Mouse (Mus musculus): Measurements from ENCODE around the gene Myo1d.
A peak's percentile ranks its signal among the peaks of the same experiment; 100 is the strongest.

DNA sequence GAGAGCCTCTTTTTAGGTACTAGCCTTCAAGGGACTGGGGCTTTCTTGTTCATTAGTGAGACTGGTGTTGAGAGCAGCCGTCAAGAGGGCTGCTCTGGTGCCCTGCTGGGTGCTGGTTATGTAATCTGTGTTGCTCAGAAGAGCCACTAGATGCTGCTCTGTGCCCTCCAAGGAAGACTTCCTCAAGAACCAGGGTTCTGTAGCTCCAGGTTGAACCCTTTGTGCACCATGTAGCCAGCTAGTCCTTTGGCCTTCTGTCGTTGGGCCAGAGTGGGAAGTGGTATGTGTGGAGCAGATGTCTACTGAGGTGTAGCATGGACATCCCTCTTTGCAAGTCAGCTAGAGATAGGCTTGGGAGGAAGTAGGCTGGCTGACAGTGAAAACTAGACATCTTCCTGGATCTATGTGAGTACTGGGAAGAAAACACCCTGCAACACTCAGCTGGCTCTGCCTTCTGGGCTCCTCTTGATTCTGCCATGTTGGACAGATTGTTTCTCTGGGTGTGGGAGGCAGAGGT, 305.6 kb downstream of the Myo1d start:
- TF ChIP-seq MYOD1 (IDR thresholded peaks at IDR 0.05; ENCODE audit: control insufficient read depth, insufficient read length, low read depth) = no peak
- TF ChIP-seq CTCF (IDR thresholded peaks at IDR 0.05; ENCODE audit: control insufficient read depth, insufficient read depth, insufficient read length) = peak; percentile 2
- no peak for TF ChIP-seq FOSL1 (IDR thresholded peaks at IDR 0.05; ENCODE audit: insufficient read depth, low read length, poor library complexity, severe bottlenecking)
- TF ChIP-seq MAX (IDR thresholded peaks at IDR 0.05) = no peak
- no peak for TF ChIP-seq USF1 (IDR thresholded peaks at IDR 0.05; ENCODE audit: low read depth)
- no peak for TF ChIP-seq CEBPB (IDR thresholded peaks at IDR 0.05; ENCODE audit: low read depth)
- no peak for TF ChIP-seq MYOG (IDR thresholded peaks at IDR 0.05; ENCODE audit: control insufficient read depth, extremely low read depth, insufficient read length)

Data from C2C12 (cell line).